Mouse (Mus musculus) heart, embryonic 16.5 days (tissue): ENCODE measurements at regions not wholly inside any gene's neighbourhood (a gene's known extent, or its start where the extent isn't known, plus 50 kb on each side); places are given as distances from the start of the nearest gene placed in this dataset.

Source experiments
- ATAC-seq: fragments of 200-750 bp; cut with Nextera tagmentation; replicated peaks from 2 replicates; pipeline ENCODE4 v1.8.0; 2017; ENCODE audit warnings: moderate number of reproducible peaks; ENCODE audit not compliant: insufficient read depth, low FRiP score; ENCODE audit errors: extremely low read depth
- H3K27ac ChIP-seq: fragments of 300-500 bp; sonication (generic); 2 replicates; pipeline ENCODE4 v1.5.1; 2014; ENCODE audit warnings: mild to moderate bottlenecking, low read length, control low read depth, moderate library complexity
- H3K27me3 ChIP-seq: fragments of 300-500 bp; sonication (generic); 2 replicates; pipeline ENCODE4 v1.6.1; 2014; ENCODE audit warnings: low read length, mixed read lengths; ENCODE audit not compliant: control insufficient read depth, insufficient read depth
- H3K36me3 ChIP-seq: fragments of 300-500 bp; sonication (generic); 2 replicates; pipeline ENCODE4 v1.6.1; 2014; ENCODE audit not compliant: control insufficient read depth, insufficient read depth
- H3K4me1 ChIP-seq: fragments of 300-500 bp; sonication (generic); 2 replicates; pipeline ENCODE4 v1.6.1; 2014; ENCODE audit warnings: low read length, mixed read lengths; ENCODE audit not compliant: control insufficient read depth, insufficient read depth
- H3K4me2 ChIP-seq: fragments of 300-500 bp; sonication (generic); 2 replicates; pipeline ENCODE4 v1.6.1; 2014; ENCODE audit warnings: low read depth, mild to moderate bottlenecking, control low read depth, low read length
- H3K4me3 ChIP-seq: fragments of 300-500 bp; sonication (generic); 2 replicates; pipeline ENCODE4 v1.5.1; 2014; ENCODE audit warnings: mild to moderate bottlenecking, control low read depth, low read length
- H3K9ac ChIP-seq: fragments of 300-500 bp; sonication (generic); 2 replicates; pipeline ENCODE4 v1.6.1; 2014; ENCODE audit warnings: low read length, control low read depth
- H3K9me3 ChIP-seq: fragments of 300-500 bp; sonication (generic); replicated peaks from 2 replicates; pipeline ENCODE4 v1.6.1; 2016; ENCODE audit warnings: low read length; ENCODE audit not compliant: control insufficient read depth
- WGBS: fragments of 180-500 bp; shearing (Covaris S2); extraction: QIAGEN DNeasy Blood & Tissue Kit; methylation state at CpG from one replicate; pipeline ENCODE4 v1.1.7; 2014; 5-methylcytosine and 5-hydroxymethylcytosine counted together

GRCm38 (mm10) chr15:86814808-86815421, 600.7 kb downstream of the Tbc1d22a start:
- Histone ChIP-seq H3K27ac (no peak overlapping the region), H3K36me3 (no peaks in the 10 kb centered on the region), H3K9ac (no peak overlapping the region), H3K9me3 (no peaks in the 10 kb centered on the region; the same call in 1 of the 2 replicates), H3K4me2 (no peak overlapping the region), H3K4me1 (no peaks in the 10 kb centered on the region), H3K27me3 (no peaks in the 10 kb centered on the region), H3K4me3 (no peak overlapping the region)
- 61% methylated on average over 8 of the region's 8 CpGs for WGBS
- no peak for ATAC-seq

- H3K9me3 ChIP-seq, result no peaks in the 10 kb centered on the region
- ATAC-seq, result no peak; the same call in 1 of the 2 replicates
- H3K9ac ChIP-seq, result no peak overlapping the region
- no peaks in the 10 kb centered on the region for H3K36me3 ChIP-seq
- H3K27ac ChIP-seq, result no peak overlapping the region
- 22% methylated on average over 6 of the region's 6 CpGs for WGBS
- no peak overlapping the region for H3K4me2 ChIP-seq
- H3K4me3 ChIP-seq, result no peak overlapping the region
- no peaks in the 10 kb centered on the region for H3K27me3 ChIP-seq
- peaks cover 6% of the 10 kb centered on the region for H3K4me1 ChIP-seq
Observed at GRCm38 (mm10) chr15:86835996-86836395, 621.7 kb downstream of the Tbc1d22a start.

- no peak for ATAC-seq
- 38% methylated on average over 11 of the region's 11 CpGs for WGBS
Observed at GRCm38 (mm10) chr15:86852161-86852870, 638.1 kb downstream of the Tbc1d22a start.

GRCm38 (mm10) chr15:86858356-86858906, 644.2 kb downstream of the Tbc1d22a start:
- 8% methylated on average over 3 of the region's 3 CpGs for WGBS
- Histone ChIP-seq H3K9ac (no peak overlapping the region), H3K4me2 (no peak overlapping the region), H3K27ac (no peak overlapping the region), H3K9me3 (no peaks in the 10 kb centered on the region), H3K36me3 (no peaks in the 10 kb centered on the region), H3K27me3 (no peaks in the 10 kb centered on the region), H3K4me1 (no peaks in the 10 kb centered on the region), H3K4me3 (no peak overlapping the region)
- ATAC-seq, result no peak

More at GRCm38 (mm10) chr15:86852161-86852870, 638.1 kb downstream of the Tbc1d22a start:
- H3K4me1 ChIP-seq, result no peaks in the 10 kb centered on the region
- H3K4me2 ChIP-seq, result no peak overlapping the region
- no peak overlapping the region for H3K27ac ChIP-seq
- no peaks in the 10 kb centered on the region for H3K9me3 ChIP-seq
- no peaks in the 10 kb centered on the region for H3K36me3 ChIP-seq
- H3K27me3 ChIP-seq, result no peaks in the 10 kb centered on the region
- no peak overlapping the region for H3K9ac ChIP-seq
- no peak overlapping the region for H3K4me3 ChIP-seq

- ATAC-seq, result no peak
- Histone ChIP-seq H3K36me3 (no peaks in the 10 kb centered on the region), H3K9me3 (no peaks in the 10 kb centered on the region), H3K4me3 (no peak overlapping the region), H3K9ac (no peak overlapping the region), H3K27me3 (no peaks in the 10 kb centered on the region), H3K4me2 (no peak overlapping the region), H3K27ac (no peak overlapping the region), H3K4me1 (no peaks in the 10 kb centered on the region)
- 14% methylated on average over 7 of the region's 7 CpGs for WGBS
Observed at GRCm38 (mm10) chr15:86875721-86876309, 661.6 kb downstream of the Tbc1d22a start.

- no peaks in the 10 kb centered on the region for H3K36me3 ChIP-seq
- H3K9me3 ChIP-seq, result no peaks in the 10 kb centered on the region
- H3K4me3 ChIP-seq, result no peak overlapping the region
- no peak overlapping the region for H3K9ac ChIP-seq
- no peak for ATAC-seq
- H3K4me2 ChIP-seq, result no peak overlapping the region
- H3K27me3 ChIP-seq, result no peaks in the 10 kb centered on the region
- WGBS, result 55% methylated on average over 6 of the region's 6 CpGs
- H3K27ac ChIP-seq, result no peak overlapping the region
- no peaks in the 10 kb centered on the region for H3K4me1 ChIP-seq
Observed at GRCm38 (mm10) chr15:86896974-86897373, 647.1 kb upstream of the Fam19a5 start.

- no peak for ATAC-seq
- Histone ChIP-seq H3K4me1 (no peaks in the 10 kb centered on the region), H3K4me2 (no peak overlapping the region), H3K9ac (no peak overlapping the region), H3K4me3 (no peak overlapping the region), H3K9me3 (no peaks in the 10 kb centered on the region), H3K27ac (no peak overlapping the region), H3K27me3 (no peaks in the 10 kb centered on the region), H3K36me3 (no peaks in the 10 kb centered on the region)
- WGBS, result 46% methylated on average over 1 of the region's 1 CpGs
Observed at GRCm38 (mm10) chr15:86899961-86900360, 644.1 kb upstream of the Fam19a5 start.

- Histone ChIP-seq H3K9ac (no peak overlapping the region), H3K4me3 (no peak overlapping the region)
- 38% methylated on average over 3 of the region's 3 CpGs for WGBS
Observed at GRCm38 (mm10) chr15:86903006-86903405, 641.1 kb upstream of the Fam19a5 start.

GRCm38 (mm10) chr15:86913276-86913675, 630.8 kb upstream of the Fam19a5 start:
- no peaks in the 10 kb centered on the region for H3K27me3 ChIP-seq
- H3K4me2 ChIP-seq, result no peak overlapping the region
- no peaks in the 10 kb centered on the region for H3K9me3 ChIP-seq
- 73% methylated on average over 3 of the region's 3 CpGs for WGBS
- no peaks in the 10 kb centered on the region for H3K36me3 ChIP-seq
- no peaks in the 10 kb centered on the region for H3K4me1 ChIP-seq
- H3K9ac ChIP-seq, result no peak overlapping the region
- ATAC-seq, result no peak
- H3K27ac ChIP-seq, result no peak overlapping the region
- no peak overlapping the region for H3K4me3 ChIP-seq

More at GRCm38 (mm10) chr15:86903006-86903405, 641.1 kb upstream of the Fam19a5 start:
- Histone ChIP-seq H3K36me3 (no peaks in the 10 kb centered on the region), H3K4me1 (no peaks in the 10 kb centered on the region), H3K4me2 (no peak overlapping the region), H3K9me3 (no peaks in the 10 kb centered on the region), H3K27me3 (no peaks in the 10 kb centered on the region), H3K27ac (no peak overlapping the region)
- ATAC-seq, result no peak
